Mouse (Mus musculus): ENCODE measurements around the gene Tex36.

The Tex36 gene

GRCm38 (mm10) chr7:133602058-133602457, at the start of gene Tex36:
Gene Tex36 (minus strand): TSS chr7:133602158.
- DNase-seq (ENCODE audit: low read depth, low spot score) = no peak

- DNase-seq (ENCODE audit: low read depth, low spot score) = peak; percentile 29
Measured at GRCm38 (mm10) chr7:133645716-133646115, 43.8 kb upstream of the Tex36 start.

- no peak for DNase-seq (ENCODE audit: low read depth, low spot score)
Measured at GRCm38 (mm10) chr7:133638821-133639220, 36.9 kb upstream of the Tex36 start.

- DNase-seq (ENCODE audit: low read depth, low spot score) = peak; percentile 34
Measured at GRCm38 (mm10) chr7:133638306-133638705, 36.3 kb upstream of the Tex36 start.

- DNase-seq (ENCODE audit: low read depth, low spot score) = peak; percentile 98
Measured at GRCm38 (mm10) chr7:133637361-133638305, 35.7 kb upstream of the Tex36 start, which contains the start of gene Edrf1. Gene Edrf1 (plus strand): TSS chr7:133637543.

- DNase-seq (ENCODE audit: low read depth, low spot score) = peak; percentile 91
Measured at GRCm38 (mm10) chr7:133636738-133637352, 34.9 kb upstream of the Tex36 start.

GRCm38 (mm10) chr7:133634932-133635650, 33.1 kb upstream of the Tex36 start:
- no peak for DNase-seq (ENCODE audit: low read depth, low spot score)

- peak; percentile 56 for DNase-seq (ENCODE audit: low read depth, low spot score)
Measured at GRCm38 (mm10) chr7:133632476-133632875, 30.5 kb upstream of the Tex36 start.

GRCm38 (mm10) chr7:133630821-133631220, 28.9 kb upstream of the Tex36 start:
- DNase-seq (ENCODE audit: low read depth, low spot score) = no peak

- DNase-seq (ENCODE audit: low read depth, low spot score) = no peak
Measured at GRCm38 (mm10) chr7:133627184-133627936, 25.4 kb upstream of the Tex36 start.

- DNase-seq (ENCODE audit: low read depth, low spot score) = no peak
Measured at GRCm38 (mm10) chr7:133623226-133623625, 21.3 kb upstream of the Tex36 start.

- DNase-seq (ENCODE audit: low read depth, low spot score) = no peak
Measured at GRCm38 (mm10) chr7:133620721-133621120, 18.8 kb upstream of the Tex36 start.

GRCm38 (mm10) chr7:133612981-133613380, 11.0 kb upstream of the Tex36 start:
- DNase-seq (ENCODE audit: low read depth, low spot score) = no peak

GRCm38 (mm10) chr7:133609585-133609984, 7.6 kb upstream of the Tex36 start:
- no peak for DNase-seq (ENCODE audit: low read depth, low spot score)

- DNase-seq (ENCODE audit: low read depth, low spot score) = no peak
Measured at GRCm38 (mm10) chr7:133608631-133609340, 6.8 kb upstream of the Tex36 start.

- no peak for DNase-seq (ENCODE audit: low read depth, low spot score)
Measured at GRCm38 (mm10) chr7:133607883-133608575, 6.1 kb upstream of the Tex36 start.

GRCm38 (mm10) chr7:133607331-133607730, 5.4 kb upstream of the Tex36 start:
- no peak for DNase-seq (ENCODE audit: low read depth, low spot score)

GRCm38 (mm10) chr7:133604427-133605081, 2.6 kb upstream of the Tex36 start:
- no peak for DNase-seq (ENCODE audit: low read depth, low spot score)

GRCm38 (mm10) chr7:133603156-133603555, 1.2 kb upstream of the Tex36 start:
- DNase-seq (ENCODE audit: low read depth, low spot score) = no peak
